Mouse (Mus musculus) midbrain, embryonic 16.5 days (tissue): ENCODE measurements around the gene Six5. TPM values are rescaled to one million over a fixed set of nuclear protein-coding genes. Genes with fewer than 3 reads are reported as not detected.

Experiments
- ATAC-seq: fragments of 200-750 bp; cut with Nextera tagmentation; 2 replicates; pipeline ENCODE4 v1.8.0; 2017; ENCODE audit warnings: moderate TSS enrichment
- H3K27ac ChIP-seq: fragments of 300-500 bp; sonication (generic); 2 replicates; pipeline ENCODE4 v1.5.1; 2014; ENCODE audit warnings: mild to moderate bottlenecking, low read length, mixed read lengths
- H3K27me3 ChIP-seq: fragments of 300-500 bp; sonication (generic); 2 replicates; pipeline ENCODE4 v1.6.1; 2014; ENCODE audit warnings: low read depth, low read length, mixed read lengths; ENCODE audit not compliant: control insufficient read depth, insufficient read depth
- H3K36me3 ChIP-seq: fragments of 300-500 bp; sonication (generic); 2 replicates; pipeline ENCODE4 v1.6.1; 2014; ENCODE audit warnings: mild to moderate bottlenecking, low read length, moderate library complexity, mixed read lengths; ENCODE audit not compliant: control insufficient read depth, insufficient read depth
- H3K4me1 ChIP-seq: fragments of 300-500 bp; sonication (generic); 2 replicates; pipeline ENCODE4 v1.6.1; 2014; ENCODE audit warnings: mild to moderate bottlenecking, low read length, mixed read lengths; ENCODE audit not compliant: control insufficient read depth, insufficient read depth
- H3K4me2 ChIP-seq: fragments of 300-500 bp; sonication (generic); 2 replicates; pipeline ENCODE4 v1.6.1; 2014; ENCODE audit warnings: mild to moderate bottlenecking, low read length, mixed read lengths
- H3K4me3 ChIP-seq: fragments of 300-500 bp; sonication (generic); 2 replicates; pipeline ENCODE4 v1.5.1; 2014; ENCODE audit warnings: low read depth, mild to moderate bottlenecking, low read length, moderate library complexity, mixed read lengths
- H3K9ac ChIP-seq: fragments of 300-500 bp; sonication (generic); 2 replicates; pipeline ENCODE4 v1.6.1; 2014; ENCODE audit warnings: low read depth, low read length, mixed read lengths
- H3K9me3 ChIP-seq: fragments of 300-500 bp; sonication (generic); replicated peaks from 2 replicates; pipeline ENCODE4 v1.6.1; 2014; ENCODE audit warnings: mild to moderate bottlenecking, low read length, mixed read lengths; ENCODE audit not compliant: control insufficient read depth, poor library complexity, severe bottlenecking
- WGBS: fragments of 180-500 bp; shearing (Covaris S2); extraction: QIAGEN DNeasy Blood & Tissue Kit; methylation state at CpG from one replicate; pipeline ENCODE4 v1.1.7; 2014; 5-methylcytosine and 5-hydroxymethylcytosine counted together
- microRNA-seq: library from miRNA; unstranded; fragments of <30 nt; microRNA quantifications from one replicate; pipeline ENCODE4, GENCODE M21; 2017
- polyA plus RNA-seq: library from polyadenylated mRNA; unstranded; fragments of >200 nt; fragmentation: Nextera tagmentation; extraction: Ambion mirVana; gene quantifications from 2 replicates; pipeline ENCODE4 v1.2.1, GENCODE M21; 2015

Gene Six5
- polyA plus RNA-seq, 1 experiment from 2014 or later, result 1.6 TPM

GRCm38 (mm10) chr7:19136673-19137334, 42.4 kb downstream of the Six5 start:
- H3K9me3 ChIP-seq, result no peaks in the 10 kb centered on the region
- no peak for ATAC-seq

GRCm38 (mm10) chr7:19137380-19137779, 43.0 kb downstream of the Six5 start:
- peaks cover 30% of the 10 kb centered on the region for H3K36me3 ChIP-seq
- no peak for ATAC-seq

More at GRCm38 (mm10) chr7:19136673-19137334, 42.4 kb downstream of the Six5 start:
- Histone ChIP-seq H3K36me3 (peaks cover 30% of the 10 kb centered on the region), H3K27me3 (no peaks in the 10 kb centered on the region), H3K4me1 (peaks cover 4% of the 10 kb centered on the region), H3K27ac (no peak overlapping the region), H3K9ac (no peak overlapping the region), H3K4me3 (no peak overlapping the region), H3K4me2 (no peak overlapping the region)
- 91% methylated on average over 38 of the region's 38 CpGs for WGBS

GRCm38 (mm10) chr7:19146793-19147192, 52.4 kb downstream of the Six5 start:
- ATAC-seq, result no peak
- H3K4me3 ChIP-seq, result no peak overlapping the region
- H3K27ac ChIP-seq, result no peak overlapping the region
- no peak overlapping the region for H3K9ac ChIP-seq
- 92% methylated on average over 10 of the region's 10 CpGs for WGBS
- no peaks in the 10 kb centered on the region for H3K27me3 ChIP-seq
- H3K4me2 ChIP-seq, result no peak overlapping the region
- H3K4me1 ChIP-seq, result peaks cover 18% of the 10 kb centered on the region
- no peaks in the 10 kb centered on the region for H3K9me3 ChIP-seq
- peaks cover 5% of the 10 kb centered on the region for H3K36me3 ChIP-seq

More at GRCm38 (mm10) chr7:19137380-19137779, 43.0 kb downstream of the Six5 start:
- H3K4me1 ChIP-seq, result no peaks in the 10 kb centered on the region
- H3K9me3 ChIP-seq, result no peaks in the 10 kb centered on the region
- H3K27me3 ChIP-seq, result no peaks in the 10 kb centered on the region
- no peak overlapping the region for H3K9ac ChIP-seq
- 49% methylated on average over 5 of the region's 5 CpGs for WGBS
- no peak overlapping the region for H3K4me3 ChIP-seq
- H3K27ac ChIP-seq, result no peak overlapping the region
- H3K4me2 ChIP-seq, result no peak overlapping the region

- Histone ChIP-seq H3K27ac (no peak overlapping the region), H3K36me3 (peaks cover 9% of the 10 kb centered on the region), H3K9me3 (no peaks in the 10 kb centered on the region), H3K4me2 (peak overlapping the region; percentile 62), H3K4me1 (peaks cover 18% of the 10 kb centered on the region), H3K27me3 (no peaks in the 10 kb centered on the region), H3K9ac (no peak overlapping the region), H3K4me3 (peak overlapping the region; percentile 51; the same call in 1 of the 2 replicates)
- 72% methylated on average over 6 of the region's 6 CpGs for WGBS
- ATAC-seq, result no peak
These were observed 53.2 kb downstream of the Six5 start for GRCm38 (mm10) chr7:19147497-19148045.

Small RNA genes within 50 kb of the gene (microRNA-seq; reads per million reads assigned to microRNA genes)
- not detected for gene Mir3100

Other genes with a start within 250 kb of the Six5 start
- gene Pglyrp1, start 223.3 kb upstream of the Six5 start, polyA plus RNA-seq, result 25.4 and 29.9 TPM in 2 replicates
- gene Ccdc61, start 184.2 kb upstream of the Six5 start, polyA plus RNA-seq, result 24.7 and 31.2 TPM in 2 replicates
- gene Nova2, start 168.7 kb upstream of the Six5 start, polyA plus RNA-seq, result 11.9 and 14.3 TPM in 2 replicates
- gene Nanos2, start 107.2 kb upstream of the Six5 start, polyA plus RNA-seq, result 0.52 and 0.79 TPM in 2 replicates
- 3.9 and 5.1 TPM in 2 replicates for gene Mypop, start 103.3 kb upstream of the Six5 start, polyA plus RNA-seq
- 26.0 and 26.7 TPM in 2 replicates for gene Irf2bp1, start 90.5 kb upstream of the Six5 start, polyA plus RNA-seq
- gene Foxa3, start 71.1 kb upstream of the Six5 start, polyA plus RNA-seq, result not detected in 2 replicates
- 25.6 and 28.7 TPM in 2 replicates for gene Sympk, start 70.2 kb upstream of the Six5 start, polyA plus RNA-seq
- gene Rsph6a, start 39.9 kb upstream of the Six5 start, polyA plus RNA-seq, result 0.14 and 0.28 TPM in 2 replicates
- 28.4 and 28.7 TPM in 2 replicates for gene Dmwd, start 18.4 kb upstream of the Six5 start, polyA plus RNA-seq
- 6.9 and 8.1 TPM in 2 replicates for gene Dmpk, start 10.7 kb upstream of the Six5 start, polyA plus RNA-seq
- 8.2 and 9.5 TPM in 2 replicates for gene Gm4969, start 23.8 kb downstream of the Six5 start, polyA plus RNA-seq
- gene Fbxo46, start 25.3 kb downstream of the Six5 start, polyA plus RNA-seq, result 18.2 and 21.1 TPM in 2 replicates
- gene Qpctl, start 54.7 kb downstream of the Six5 start, polyA plus RNA-seq, result 24.9 and 28.8 TPM in 2 replicates
- 105 TPM in 2 replicates for gene Snrpd2, start 55.1 kb downstream of the Six5 start, polyA plus RNA-seq
- 4.0 and 4.8 TPM in 2 replicates for gene Gipr, start 71.5 kb downstream of the Six5 start, polyA plus RNA-seq
- 10.6 TPM in 2 replicates for gene Eml2, start 81.8 kb downstream of the Six5 start, polyA plus RNA-seq
- 3.4 and 4.5 TPM in 2 replicates for gene Gpr4, start 117.9 kb downstream of the Six5 start, polyA plus RNA-seq
- 33.8 and 36.5 TPM in 2 replicates for gene Opa3, start 133.7 kb downstream of the Six5 start, polyA plus RNA-seq
- 35.5 and 40.9 TPM in 2 replicates for gene Vasp, start 177.2 kb downstream of the Six5 start, polyA plus RNA-seq
- 1.5 and 1.6 TPM in 2 replicates for gene Ppm1n, start 185.5 kb downstream of the Six5 start, polyA plus RNA-seq
- 111 and 114 TPM in 2 replicates for gene Rtn2, start 188.0 kb downstream of the Six5 start, polyA plus RNA-seq
- gene Fosb, start 215.5 kb downstream of the Six5 start, polyA plus RNA-seq, result 0.06 TPM in 2 replicates